Mouse (Mus musculus) forebrain, embryonic 10.5 days (tissue): ENCODE measurements around the gene Spry1. TPM values are rescaled to one million over a fixed set of nuclear protein-coding genes. Genes with fewer than 3 reads are reported as not detected.
"Not testable (repeated sequence)": the region's sequence is repeated elsewhere in the genome, so short reads cannot be mapped to it uniquely, and the experiment has no call there.

ENCODE experiments used
- DNase-seq: peaks from one replicate; pipeline ENCODE4 v3.0.0-alpha.2; 2017; ENCODE audit warnings: low spot score; ENCODE audit errors: extremely low spot score
- H3K27ac ChIP-seq: fragments of 300-500 bp; sonication (generic); 2 replicates; pipeline ENCODE4 v1.5.1; 2016; ENCODE audit warnings: mild to moderate bottlenecking
- H3K27me3 ChIP-seq: fragments of 300-500 bp; sonication (generic); 2 replicates; pipeline ENCODE4 v1.6.1; 2016; ENCODE audit warnings: mild to moderate bottlenecking; ENCODE audit not compliant: poor library complexity, severe bottlenecking
- H3K36me3 ChIP-seq: fragments of 300-500 bp; sonication (generic); replicated peaks from 2 replicates; pipeline ENCODE4 v1.6.1; 2016; ENCODE audit warnings: mild to moderate bottlenecking, moderate library complexity
- H3K4me1 ChIP-seq: fragments of 300-500 bp; sonication (generic); 2 replicates; pipeline ENCODE4 v1.6.1; 2016
- H3K4me3 ChIP-seq: fragments of 300-500 bp; sonication (generic); 2 replicates; pipeline ENCODE4 v1.5.1; 2016; ENCODE audit warnings: mild to moderate bottlenecking, moderate library complexity
- H3K9me3 ChIP-seq: fragments of 300-500 bp; sonication (generic); 2 replicates; pipeline ENCODE4 v1.6.1; 2016; ENCODE audit warnings: mild to moderate bottlenecking, moderate library complexity
- WGBS: fragments of 180-500 bp; shearing (Covaris S2); methylation state at CpG from one replicate; pipeline ENCODE4 v1.1.7; 2016; 5-methylcytosine and 5-hydroxymethylcytosine counted together
- polyA plus RNA-seq: library from polyadenylated mRNA; unstranded; fragments of >200 nt; fragmentation: Nextera tagmentation; extraction: Ambion mirVana; gene quantifications from 2 replicates; pipeline ENCODE4 v1.2.1, GENCODE M21; 2016

Spry1 gene
- polyA plus RNA-seq: 21.6 and 29.1 TPM in 2 replicates

DNA sequence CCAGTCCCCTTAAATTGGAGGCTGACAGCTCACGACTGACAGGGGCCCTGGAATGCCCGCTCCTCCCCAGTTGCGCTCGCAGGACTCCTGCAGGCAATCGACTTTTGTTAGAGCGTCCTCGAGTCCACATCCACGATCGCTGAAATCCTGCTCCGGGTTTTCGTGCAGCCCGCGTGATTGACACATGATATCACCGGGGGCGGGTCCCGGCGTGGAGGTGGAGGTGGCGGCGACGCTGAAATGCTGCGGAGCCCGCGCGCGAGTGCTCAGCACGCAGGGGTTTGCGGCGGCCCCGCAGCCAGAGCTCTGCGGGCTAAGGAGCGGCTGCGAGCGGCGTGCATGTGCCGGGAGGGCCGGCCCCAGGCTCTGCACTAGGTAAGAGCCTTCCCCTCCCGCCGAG, at the start of gene Spry1:
TSS of gene Spry1 (plus strand) at position 258 of the 400 bp plus-strand sequence.
- peaks cover 46% of the 10 kb centered on the region for H3K4me1 ChIP-seq
- peak within 1 kb of the TSS; percentile 97 for H3K27ac ChIP-seq
- peak; percentile 96 for DNase-seq
- H3K9me3 ChIP-seq: no peaks in the 10 kb centered on the region
- 0 out of 2 replicates have a peak, but pooled peaks cover 4% of the 10 kb centered on the region for H3K27me3 ChIP-seq
- under 1% methylated on average over 38 of the region's 38 CpGs for WGBS
- H3K4me3 ChIP-seq: peak within 1 kb of the TSS; percentile 87
- peaks cover 27% of the 10 kb centered on the region for H3K36me3 ChIP-seq

DNA sequence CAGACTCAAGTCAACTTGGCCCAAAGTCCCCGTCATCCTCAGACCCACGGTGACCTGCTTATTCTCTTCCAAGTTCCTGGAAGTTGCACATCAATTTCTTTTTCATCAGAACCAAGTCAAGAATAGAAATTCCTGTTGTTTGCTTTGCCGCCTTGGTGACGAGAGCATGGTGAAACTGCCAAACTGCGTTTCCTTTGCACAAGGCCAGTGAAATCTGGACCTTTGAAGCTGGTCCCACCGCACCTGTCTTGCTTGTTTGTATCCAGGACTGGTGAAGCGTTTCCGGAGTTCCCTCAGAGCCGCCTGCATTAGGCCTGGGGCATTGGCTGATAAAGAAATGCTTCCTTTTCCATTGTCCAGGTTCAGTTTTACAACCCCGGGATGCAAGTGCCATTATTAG, 44.0 kb upstream of the Spry1 start:
- no peaks in the 10 kb centered on the region for H3K9me3 ChIP-seq
- no peaks in the 10 kb centered on the region for H3K36me3 ChIP-seq
- DNase-seq: no peak
- peaks cover 21% of the 10 kb centered on the region for H3K4me1 ChIP-seq
- H3K27me3 ChIP-seq: no peaks in the 10 kb centered on the region
- peak overlapping the region; percentile 72; the same call in 1 of the 2 replicates for H3K27ac ChIP-seq
- no peak overlapping the region for H3K4me3 ChIP-seq
- WGBS: 79% methylated on average over 10 of the region's 10 CpGs

DNA sequence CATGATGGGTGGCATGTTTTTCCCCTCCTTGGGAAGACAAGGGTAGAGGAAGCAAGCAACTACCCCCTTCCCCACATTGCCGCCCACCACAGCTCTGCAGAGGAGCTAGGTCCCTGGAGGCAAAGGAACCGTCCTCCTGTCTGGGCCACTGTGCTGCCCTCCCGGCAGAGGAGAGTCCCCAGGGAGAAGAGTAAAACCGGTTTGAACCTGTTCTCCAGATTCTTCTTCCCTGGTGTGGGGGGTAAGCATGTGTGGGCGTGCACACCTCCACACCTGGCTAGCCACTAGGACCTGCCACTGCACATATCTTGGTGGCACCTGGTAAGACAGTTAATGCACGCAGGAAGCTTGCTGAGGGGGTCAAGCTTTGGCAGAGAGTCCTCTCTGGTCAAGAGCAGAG, 43.2 kb upstream of the Spry1 start:
- DNase-seq: no peak
- Histone ChIP-seq H3K9me3 (no peaks in the 10 kb centered on the region), H3K4me1 (peaks cover 21% of the 10 kb centered on the region), H3K27me3 (no peaks in the 10 kb centered on the region), H3K4me3 (no peak overlapping the region), H3K27ac (peak overlapping the region; percentile 72), H3K36me3 (no peaks in the 10 kb centered on the region)
- WGBS: 67% methylated on average over 6 of the region's 6 CpGs

DNA sequence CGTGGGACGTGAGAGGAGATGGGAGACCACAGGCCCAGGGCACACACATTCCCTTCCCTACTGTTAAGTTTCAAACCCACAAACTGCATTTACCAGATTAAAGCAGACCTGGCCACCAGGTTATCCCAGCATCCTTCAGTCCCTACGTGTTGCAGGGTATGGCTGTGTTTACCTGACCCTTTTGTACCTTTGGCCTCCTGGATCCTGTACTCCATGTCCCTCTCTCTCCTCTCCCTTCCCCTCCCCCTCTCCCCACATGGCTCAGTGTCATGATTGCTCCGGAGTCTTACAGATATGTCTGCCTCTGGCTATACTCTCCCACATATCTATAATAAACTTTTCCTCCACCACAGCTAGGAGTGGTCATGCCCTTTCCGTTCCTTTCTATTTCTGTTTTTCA, 42.5 kb upstream of the Spry1 start:
- no peak for DNase-seq
- WGBS: 87% methylated on average over 5 of the region's 5 CpGs
- H3K27ac ChIP-seq: peak overlapping the region; percentile 72
- H3K36me3 ChIP-seq: no peaks in the 10 kb centered on the region
- no peaks in the 10 kb centered on the region for H3K27me3 ChIP-seq
- peaks cover 21% of the 10 kb centered on the region for H3K4me1 ChIP-seq
- H3K4me3 ChIP-seq: no peak overlapping the region
- no peaks in the 10 kb centered on the region for H3K9me3 ChIP-seq

DNA sequence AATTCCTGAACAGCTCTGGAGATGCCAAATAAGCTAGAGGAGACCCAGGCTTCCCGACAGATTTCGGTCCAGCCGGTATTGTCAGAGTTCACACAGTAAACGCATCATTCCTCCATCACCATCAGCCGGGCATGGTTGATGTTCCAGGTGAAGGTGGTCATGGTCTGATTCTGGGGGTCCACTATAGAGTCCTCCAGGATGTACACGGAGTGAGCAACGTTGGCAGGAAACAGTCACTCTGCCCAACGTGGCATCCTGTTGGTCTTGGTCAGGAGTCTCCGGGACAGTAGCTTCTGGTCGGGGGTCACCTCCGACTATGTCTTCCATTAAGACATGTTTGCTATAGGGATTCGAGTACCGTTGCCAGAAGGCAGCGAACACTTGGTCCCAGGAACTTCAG, 40.1 kb upstream of the Spry1 start:
- not testable (repeated sequence) for H3K27me3 ChIP-seq, H3K9me3 ChIP-seq, H3K36me3 ChIP-seq, H3K4me3 ChIP-seq, H3K27ac ChIP-seq, DNase-seq
- WGBS: 96% methylated on average over 14 of the region's 14 CpGs
- peaks cover 33% of the 10 kb centered on the region for H3K4me1 ChIP-seq

DNA sequence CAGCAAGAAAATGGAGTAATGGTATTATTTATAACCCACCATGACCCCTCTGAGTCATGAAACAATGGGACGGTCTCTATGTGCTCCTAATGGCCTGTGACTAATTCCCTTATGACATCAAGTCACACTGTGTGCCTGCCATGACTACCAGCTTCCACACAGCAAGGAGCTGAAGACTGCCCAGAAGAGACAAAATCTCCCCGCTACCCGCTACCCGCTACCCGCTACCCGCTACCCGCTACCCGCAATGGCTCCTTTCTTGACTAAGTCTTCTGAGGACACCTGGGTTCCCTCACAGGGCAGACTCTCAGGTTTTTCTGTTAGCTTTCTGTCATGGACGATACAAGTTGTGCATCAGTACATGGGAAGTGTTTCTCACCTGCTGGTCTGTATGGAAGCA, 37.4 kb upstream of the Spry1 start:
- Histone ChIP-seq H3K4me3 (no peak overlapping the region), H3K27ac (no peak overlapping the region), H3K9me3 (peaks cover 5% of the 10 kb centered on the region), H3K4me1 (peaks cover 32% of the 10 kb centered on the region), H3K36me3 (no peaks in the 10 kb centered on the region), H3K27me3 (no peaks in the 10 kb centered on the region)
- WGBS: 96% methylated on average over 9 of the region's 9 CpGs
- DNase-seq: no peak

DNA sequence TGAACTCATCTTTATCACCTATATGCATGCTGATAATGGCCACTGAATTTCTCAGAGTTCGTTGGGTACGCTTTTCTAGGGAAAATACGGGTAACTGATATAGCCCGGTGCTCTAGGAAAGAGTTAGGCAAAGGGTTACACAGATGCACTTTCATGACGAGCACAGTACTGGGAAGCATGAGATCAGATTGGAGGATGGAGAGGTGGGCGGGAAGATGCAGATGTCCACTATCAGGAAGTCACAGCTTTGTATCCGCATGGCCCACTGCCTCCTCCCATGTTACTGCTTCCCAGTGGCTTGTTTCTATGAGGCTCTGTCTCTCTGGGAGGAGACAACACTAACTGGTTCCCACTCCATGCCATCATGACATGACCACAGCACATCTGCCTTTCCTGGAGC, 36.9 kb upstream of the Spry1 start:
- Histone ChIP-seq H3K27ac (peak overlapping the region; percentile 53; the same call in 1 of the 2 replicates), H3K9me3 (peaks cover 5% of the 10 kb centered on the region), H3K36me3 (no peaks in the 10 kb centered on the region), H3K4me3 (no peak overlapping the region), H3K27me3 (no peaks in the 10 kb centered on the region), H3K4me1 (peaks cover 32% of the 10 kb centered on the region)
- WGBS: 89% methylated on average over 7 of the region's 7 CpGs
- no peak for DNase-seq

DNA sequence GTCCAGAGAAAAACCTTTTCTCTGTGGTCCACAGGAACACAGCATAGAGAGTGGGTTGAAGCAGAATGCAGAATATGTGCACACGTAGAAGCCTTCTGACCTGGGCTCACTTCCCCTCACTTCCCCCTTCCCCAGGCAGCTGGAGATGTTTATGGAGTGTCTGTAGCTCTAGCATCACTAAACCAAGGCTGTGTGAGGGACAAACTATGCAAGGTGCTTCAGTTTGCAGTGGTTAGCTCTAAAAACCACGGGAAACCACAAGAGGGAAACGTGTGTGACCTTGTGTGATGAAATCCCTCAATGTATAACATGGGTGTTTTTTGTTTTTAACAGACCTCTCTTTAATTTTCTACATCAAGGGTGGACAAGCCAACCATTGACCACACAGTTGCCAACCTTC, 36.2 kb upstream of the Spry1 start:
- Histone ChIP-seq H3K27ac (peak overlapping the region; percentile 53; the same call in 1 of the 2 replicates), H3K4me1 (peaks cover 32% of the 10 kb centered on the region), H3K27me3 (no peaks in the 10 kb centered on the region), H3K4me3 (no peak overlapping the region), H3K9me3 (peaks cover 5% of the 10 kb centered on the region), H3K36me3 (no peaks in the 10 kb centered on the region)
- DNase-seq: no peak
- WGBS: 85% methylated on average over 3 of the region's 3 CpGs

DNA sequence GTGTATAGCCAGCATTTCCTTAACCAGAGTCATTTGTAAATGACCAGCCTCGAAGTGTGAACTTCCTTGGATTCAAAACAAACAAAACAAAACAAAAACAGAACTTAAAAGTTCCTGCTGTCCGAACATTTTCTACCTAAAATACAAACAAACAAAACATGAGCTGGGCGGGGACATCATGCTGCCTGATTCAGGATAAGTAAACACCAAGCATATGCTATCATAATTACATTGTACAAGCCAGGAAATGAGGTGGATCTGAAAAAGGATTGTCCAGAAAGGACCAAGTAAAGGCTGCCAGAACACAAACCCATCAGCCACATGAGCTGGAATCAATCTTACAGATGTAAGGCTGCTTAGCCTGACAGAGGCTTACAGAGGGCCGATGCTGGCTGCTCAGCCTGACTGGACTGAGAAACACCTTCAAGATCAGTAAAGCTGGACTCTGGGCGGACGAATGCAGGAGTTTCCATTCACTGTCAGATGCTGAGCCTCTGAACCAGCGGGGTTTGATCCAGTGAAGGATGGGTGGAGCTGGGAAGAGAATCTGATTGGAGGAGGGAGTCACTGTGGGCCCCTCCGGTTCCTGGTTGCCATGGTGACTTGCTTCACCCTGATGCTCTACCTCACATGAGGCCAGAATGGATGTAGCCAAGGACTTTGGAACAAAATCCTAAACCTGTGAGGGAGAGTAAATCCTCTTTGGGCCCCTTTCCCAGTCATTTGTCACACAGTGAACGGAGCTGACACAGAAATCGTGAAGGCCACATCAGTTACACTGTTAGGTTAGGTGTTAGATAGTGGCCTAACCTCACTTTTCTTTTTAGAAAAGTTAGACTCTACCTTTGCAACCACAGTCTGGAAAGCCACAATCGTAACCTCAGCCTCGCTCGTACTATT, 34.5 kb upstream of the Spry1 start:
- H3K36me3 ChIP-seq: no peaks in the 10 kb centered on the region
- H3K27me3 ChIP-seq: no peaks in the 10 kb centered on the region
- H3K9me3 ChIP-seq: peaks cover 7% of the 10 kb centered on the region
- H3K4me1 ChIP-seq: peaks cover 32% of the 10 kb centered on the region
- 61% methylated on average over 13 of the region's 13 CpGs for WGBS
- H3K27ac ChIP-seq: peak overlapping the region; percentile 67
- H3K4me3 ChIP-seq: no peak overlapping the region
- DNase-seq: peak; percentile 33

DNA sequence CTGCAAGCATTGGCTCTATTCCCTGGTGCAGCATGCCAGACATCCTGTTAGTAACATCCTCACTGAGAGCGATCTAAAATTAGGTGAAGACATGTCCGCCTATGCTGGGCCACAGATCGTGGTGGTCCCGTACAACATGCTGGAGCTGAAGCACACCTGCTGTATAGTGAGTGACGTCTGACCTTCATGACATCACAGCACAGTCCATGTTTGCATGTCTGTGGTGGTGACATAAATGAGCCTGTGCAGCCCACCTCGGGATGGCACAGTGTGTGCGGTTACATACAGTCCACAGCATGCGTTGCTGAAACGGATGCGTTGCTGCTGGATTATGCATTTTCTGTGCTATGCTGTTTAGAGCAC, 33.9 kb upstream of the Spry1 start:
- H3K27me3 ChIP-seq: no peaks in the 10 kb centered on the region
- DNase-seq: no peak
- H3K9me3 ChIP-seq: peaks cover 8% of the 10 kb centered on the region
- H3K36me3 ChIP-seq: no peaks in the 10 kb centered on the region
- H3K4me1 ChIP-seq: peaks cover 32% of the 10 kb centered on the region
- no peak overlapping the region for H3K4me3 ChIP-seq
- WGBS: 91% methylated on average over 10 of the region's 10 CpGs
- peak overlapping the region; percentile 67 for H3K27ac ChIP-seq

DNA sequence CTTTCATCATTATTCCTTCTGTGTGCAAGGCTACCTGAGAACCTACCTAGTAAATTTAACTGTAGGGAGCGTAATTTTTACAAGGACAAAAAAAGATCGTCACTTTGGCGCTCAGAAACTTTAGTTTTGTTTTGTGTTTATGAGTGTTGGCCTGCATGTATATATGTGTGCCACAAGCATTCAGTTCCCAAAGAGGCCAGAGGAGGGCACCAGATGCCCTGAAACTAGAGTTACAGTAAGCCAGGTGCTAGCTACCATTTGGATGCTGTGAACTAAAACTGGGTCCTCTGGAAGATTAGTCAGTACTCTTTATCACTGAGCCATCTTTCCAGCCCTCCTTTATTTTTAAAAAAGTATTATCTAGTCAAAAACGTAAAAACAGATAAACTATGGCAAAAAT, 30.8 kb upstream of the Spry1 start:
- no peak overlapping the region for H3K4me3 ChIP-seq
- WGBS: 89% methylated on average over 4 of the region's 4 CpGs
- no peaks in the 10 kb centered on the region for H3K36me3 ChIP-seq
- DNase-seq: no peak
- peaks cover 8% of the 10 kb centered on the region for H3K9me3 ChIP-seq
- peaks cover 27% of the 10 kb centered on the region for H3K4me1 ChIP-seq
- no peak overlapping the region for H3K27ac ChIP-seq
- H3K27me3 ChIP-seq: peaks cover 3% of the 10 kb centered on the region; the same call in 1 of the 2 replicates

DNA sequence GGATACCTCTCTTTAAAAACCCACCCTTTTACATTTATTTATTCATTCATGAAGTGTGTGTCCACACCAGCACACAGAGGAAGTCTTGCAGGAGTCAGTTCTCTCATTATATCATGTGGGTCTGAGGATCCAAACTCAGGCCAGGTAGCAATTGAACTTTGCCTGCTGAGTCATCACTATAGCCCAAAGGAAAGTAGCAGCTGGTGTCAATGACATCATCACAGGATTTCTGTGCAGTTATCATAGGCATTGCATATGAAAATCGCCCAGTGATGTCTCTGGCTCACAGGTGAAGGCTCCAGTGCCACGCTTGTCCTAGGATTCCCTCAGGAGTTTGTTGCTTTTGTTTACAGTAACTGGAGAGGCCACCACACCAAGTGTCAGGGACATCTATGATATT, 29.1 kb upstream of the Spry1 start:
- no peak overlapping the region for H3K4me3 ChIP-seq
- peaks cover 18% of the 10 kb centered on the region for H3K27me3 ChIP-seq
- no peak for DNase-seq
- H3K36me3 ChIP-seq: no peaks in the 10 kb centered on the region
- H3K27ac ChIP-seq: no peak overlapping the region
- H3K9me3 ChIP-seq: peaks cover 8% of the 10 kb centered on the region
- H3K4me1 ChIP-seq: peaks cover 10% of the 10 kb centered on the region
- 89% methylated on average over 2 of the region's 2 CpGs for WGBS

DNA sequence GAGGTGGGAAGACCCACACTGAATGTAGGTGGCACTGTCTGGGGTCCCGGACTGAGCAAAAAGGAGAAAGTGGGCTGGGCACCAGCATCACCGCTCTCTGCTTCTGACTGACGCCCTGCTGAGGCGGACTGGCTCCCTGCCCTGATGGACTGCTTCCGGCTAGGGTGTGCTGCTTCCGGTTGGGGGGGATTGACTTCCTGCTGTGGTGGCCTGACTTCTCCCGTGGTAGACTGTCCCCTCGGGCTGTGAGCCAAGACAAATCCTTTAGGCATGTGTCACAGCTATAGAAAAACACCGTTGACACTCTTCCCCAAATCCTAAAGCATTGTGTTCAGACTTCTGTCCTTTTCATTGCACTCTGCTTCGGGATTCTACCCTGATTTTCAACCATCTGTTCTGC, 26.0 kb upstream of the Spry1 start:
- Histone ChIP-seq H3K4me1 (peaks cover 26% of the 10 kb centered on the region), H3K27ac (no peak overlapping the region), H3K9me3 (peaks cover 3% of the 10 kb centered on the region; the same call in 1 of the 2 replicates), H3K36me3 (no peaks in the 10 kb centered on the region), H3K4me3 (no peak overlapping the region), H3K27me3 (peaks cover 36% of the 10 kb centered on the region)
- DNase-seq: no peak
- WGBS: 74% methylated on average over 10 of the region's 10 CpGs
